Mouse (Mus musculus): ENCODE results near the gene Lrrc61.

Gene Lrrc61

DNA sequence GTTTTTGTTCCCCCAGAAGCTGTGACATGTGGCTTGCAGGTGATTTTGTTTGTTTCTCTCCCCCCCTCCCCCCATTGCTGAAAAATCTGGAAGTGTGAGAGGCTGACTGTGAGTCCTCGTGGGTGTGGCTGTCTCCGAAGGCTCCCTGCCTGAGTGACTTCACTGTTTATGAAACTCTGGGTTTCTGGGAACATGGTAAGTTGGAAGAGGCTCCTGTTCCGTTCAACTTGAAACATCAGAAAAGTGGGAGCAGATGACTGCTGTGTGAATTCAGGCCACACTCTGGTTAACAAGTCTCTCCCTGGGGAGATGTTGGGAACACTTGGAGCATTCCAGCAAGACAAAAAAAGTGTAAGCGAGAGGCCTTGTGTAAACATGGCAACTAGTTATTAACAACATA lies 7.7 kb upstream of the Lrrc61 start:
- no peak for DNase-seq (ENCODE audit: low read depth, low spot score)

GRCm38 (mm10) chr6:48548314-48548713 lies 6.3 kb upstream of the Lrrc61 start:
- DNase-seq (ENCODE audit: low read depth, low spot score), result no peak

DNA sequence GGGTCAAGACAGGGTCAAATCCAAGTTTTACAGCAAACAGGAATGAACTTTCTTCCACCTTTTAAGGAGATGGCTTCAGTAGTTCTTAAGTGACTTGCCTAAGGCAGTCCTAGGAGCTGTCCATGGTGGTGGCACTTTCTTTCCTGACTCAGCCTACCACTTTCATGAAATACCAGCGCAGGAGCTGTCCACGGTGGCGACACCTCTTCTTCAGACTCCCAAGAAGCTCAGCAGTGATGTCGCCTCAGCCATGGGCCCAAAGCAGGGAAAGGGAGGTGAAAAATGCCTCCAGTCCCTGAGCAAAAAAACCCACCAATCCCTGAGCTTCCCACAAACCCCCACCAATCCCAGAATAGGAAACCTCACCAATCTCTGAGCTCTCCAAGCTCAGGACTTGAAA lies 1.7 kb upstream of the Lrrc61 start:
- DNase-seq (ENCODE audit: low read depth, low spot score), result no peak

DNA sequence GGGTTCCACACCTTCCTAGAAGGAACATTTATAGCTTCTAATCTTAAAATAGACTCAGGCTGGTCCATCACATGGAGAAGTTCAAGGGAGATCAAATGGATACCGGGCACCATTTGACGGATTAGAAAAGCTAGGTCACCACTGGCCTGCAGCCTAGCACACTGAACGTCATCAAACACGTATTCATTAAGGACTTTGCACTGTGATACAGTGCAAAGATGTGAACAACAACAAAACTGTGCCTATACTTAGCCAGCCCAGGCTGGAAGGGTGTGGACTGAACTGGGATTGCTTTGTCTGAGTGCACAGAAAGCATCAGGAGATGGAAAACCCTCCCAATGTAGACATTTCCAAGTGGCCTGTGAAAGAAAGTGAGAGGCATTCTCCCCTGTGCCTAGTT lies 777 bp upstream of the Lrrc61 start:
- DNase-seq (ENCODE audit: low read depth, low spot score), result no peak

DNA sequence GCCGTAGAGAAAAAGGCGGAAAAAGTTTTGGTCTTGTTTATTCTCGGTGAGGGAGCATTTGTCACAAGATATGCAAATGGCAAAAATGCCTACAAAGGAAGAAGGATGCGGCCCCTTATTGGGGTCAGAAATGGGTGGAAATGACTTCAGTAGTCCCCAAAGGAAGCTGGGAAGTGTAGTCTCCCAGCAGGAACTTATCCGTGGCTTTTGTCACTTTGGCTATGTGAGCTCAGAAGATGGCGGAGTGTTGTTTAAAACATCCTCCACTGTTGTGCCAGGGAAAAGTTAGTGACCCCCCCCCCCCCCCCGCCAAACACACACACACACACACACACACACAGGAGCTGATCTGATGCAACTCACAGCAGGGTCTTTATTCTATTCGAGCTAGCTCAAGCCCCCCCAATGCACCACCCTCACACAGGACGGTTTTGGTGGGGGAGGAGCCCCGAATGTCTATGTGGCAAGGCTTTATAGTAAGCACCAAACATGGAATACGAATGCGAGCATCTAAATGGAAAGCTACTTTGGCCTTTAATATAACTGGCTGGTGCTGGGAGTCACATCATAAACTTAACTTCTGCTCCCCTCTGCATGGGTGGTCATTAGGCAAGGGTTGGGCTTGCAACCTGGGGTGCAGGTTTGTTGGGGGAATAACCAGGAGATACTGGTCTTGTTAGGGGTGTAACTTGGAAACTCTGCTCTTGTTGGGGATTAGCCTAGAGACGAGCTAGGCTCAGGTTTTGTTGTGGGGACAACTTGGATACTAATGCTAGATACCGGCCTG lies 701 bp downstream of the Lrrc61 start:
- peak; percentile 89 for DNase-seq (ENCODE audit: low read depth, low spot score)

- no peak for DNase-seq (ENCODE audit: low read depth, low spot score)
Measured at GRCm38 (mm10) chr6:48555956-48556355, 1.4 kb downstream of the Lrrc61 start.

DNA sequence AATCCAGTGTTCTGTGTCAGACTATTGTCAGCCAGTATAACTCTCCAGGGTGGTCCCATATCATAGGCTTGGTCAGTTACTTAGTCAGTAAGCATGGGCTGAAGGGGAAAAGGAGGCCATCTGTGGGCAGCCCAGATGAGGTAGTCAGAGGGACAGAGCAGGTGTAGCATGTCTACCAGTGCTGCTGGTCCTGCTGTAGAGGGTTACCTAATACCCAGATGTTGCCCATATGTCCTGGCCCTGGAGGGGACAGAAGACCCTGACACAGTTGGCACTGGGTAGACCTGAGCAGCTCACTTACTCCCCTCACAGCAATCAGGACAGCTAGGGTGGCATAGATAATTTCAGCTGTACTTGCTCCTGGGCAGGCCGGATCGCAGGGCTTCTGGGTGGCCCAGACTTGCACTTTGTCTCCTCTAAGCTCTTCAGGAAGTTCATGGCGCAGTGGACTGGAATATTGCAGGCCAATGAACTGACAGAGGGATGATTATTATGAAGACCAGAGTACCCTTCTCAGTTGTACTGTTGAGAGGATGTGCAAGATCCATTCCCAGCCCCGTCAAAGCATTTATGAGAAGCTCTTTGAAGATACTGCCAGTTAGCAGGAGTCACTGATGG lies 11.2 kb downstream of the Lrrc61 start:
- no peak for DNase-seq (ENCODE audit: low read depth, low spot score)

DNA sequence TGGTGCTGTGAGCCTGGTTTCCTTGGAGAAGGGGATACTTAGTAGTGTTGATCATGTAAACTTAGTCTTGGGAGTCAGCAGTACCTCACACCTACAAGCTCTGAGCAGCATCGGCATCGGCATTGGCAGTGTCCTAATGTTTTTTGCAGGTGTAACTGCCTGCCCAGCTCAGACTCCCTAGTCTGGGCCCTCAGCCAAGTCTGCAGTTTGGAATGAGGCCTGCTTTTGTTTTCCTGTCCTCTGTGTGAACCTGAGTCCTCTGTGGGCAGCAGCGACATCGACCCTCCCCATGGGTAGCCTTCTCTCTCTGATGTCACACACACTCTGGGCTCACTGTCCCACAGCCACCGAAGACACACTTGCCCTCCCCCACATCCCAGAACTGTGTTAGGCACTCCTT lies 11.7 kb downstream of the Lrrc61 start:
- no peak for DNase-seq (ENCODE audit: low read depth, low spot score)

- DNase-seq (ENCODE audit: low read depth, low spot score), result no peak
Measured at GRCm38 (mm10) chr6:48568036-48568984, 13.7 kb downstream of the Lrrc61 start.

DNA sequence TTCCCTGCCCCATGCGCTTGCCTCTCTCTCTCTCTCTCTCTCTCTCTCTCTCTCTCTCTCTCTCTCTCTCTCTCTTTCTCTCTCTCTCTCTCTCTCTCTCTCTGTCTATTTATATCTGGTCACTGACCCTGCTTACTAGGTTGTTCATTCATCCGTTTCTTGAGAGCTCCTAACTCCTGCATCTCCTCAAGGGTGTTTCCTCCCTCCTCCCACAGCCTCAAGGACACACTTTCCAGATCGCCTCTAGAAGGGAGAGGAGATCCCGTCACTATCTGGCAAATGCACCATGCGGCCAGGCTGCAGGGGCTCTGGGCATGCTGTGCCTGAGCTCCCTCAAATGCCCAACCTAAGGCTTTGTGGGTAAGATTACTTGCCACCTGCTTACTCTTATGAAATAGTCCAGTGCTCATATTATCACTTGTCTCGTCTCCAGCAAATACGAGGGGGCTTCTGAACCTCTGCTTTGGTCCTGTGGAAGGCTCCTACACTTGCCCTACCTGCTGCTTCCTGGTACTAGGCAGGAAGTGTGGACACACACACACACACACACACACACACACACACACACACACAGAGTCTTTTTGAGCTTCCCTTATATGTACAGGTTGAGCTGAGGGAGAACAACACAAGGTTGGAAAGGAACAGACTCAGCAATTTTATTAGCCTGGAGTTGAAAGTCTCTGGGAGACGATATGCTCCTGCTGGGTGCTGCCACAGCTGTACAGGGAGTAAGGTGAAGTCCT lies 14.6 kb downstream of the Lrrc61 start:
- no peak for DNase-seq (ENCODE audit: low read depth, low spot score)

- DNase-seq (ENCODE audit: low read depth, low spot score), result no peak
Measured at GRCm38 (mm10) chr6:48572014-48572413, 17.4 kb downstream of the Lrrc61 start.

DNA sequence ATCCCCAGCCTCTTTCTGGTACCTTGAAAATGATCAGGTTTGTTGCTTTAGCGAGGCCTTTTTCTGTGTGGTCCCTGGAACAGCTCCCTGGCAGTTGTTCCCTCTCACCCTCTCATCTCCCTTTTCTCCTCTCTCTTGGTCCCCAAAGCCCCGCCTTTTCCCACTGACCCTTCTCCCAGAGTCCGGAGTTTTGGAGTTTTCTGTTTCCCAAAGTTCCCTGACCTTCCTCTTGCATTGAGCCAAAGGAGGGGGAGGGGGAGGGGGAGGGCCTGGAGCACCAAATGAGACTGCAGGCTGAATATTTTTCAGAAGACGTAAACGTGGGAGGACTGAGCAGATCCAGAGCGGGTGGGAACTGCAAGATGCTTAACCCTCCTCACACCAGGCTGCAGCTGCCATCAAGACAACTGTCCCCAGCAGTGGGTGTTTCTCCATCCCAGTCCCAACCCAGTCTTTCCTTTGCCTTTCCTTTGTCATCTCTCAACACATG lies 18.0 kb downstream of the Lrrc61 start, which contains the start of gene Rarres2:
Rarres2 (minus strand) TSS at position 218 of the 490 bp plus-strand sequence.
- DNase-seq (ENCODE audit: low read depth, low spot score), result no peak

DNA sequence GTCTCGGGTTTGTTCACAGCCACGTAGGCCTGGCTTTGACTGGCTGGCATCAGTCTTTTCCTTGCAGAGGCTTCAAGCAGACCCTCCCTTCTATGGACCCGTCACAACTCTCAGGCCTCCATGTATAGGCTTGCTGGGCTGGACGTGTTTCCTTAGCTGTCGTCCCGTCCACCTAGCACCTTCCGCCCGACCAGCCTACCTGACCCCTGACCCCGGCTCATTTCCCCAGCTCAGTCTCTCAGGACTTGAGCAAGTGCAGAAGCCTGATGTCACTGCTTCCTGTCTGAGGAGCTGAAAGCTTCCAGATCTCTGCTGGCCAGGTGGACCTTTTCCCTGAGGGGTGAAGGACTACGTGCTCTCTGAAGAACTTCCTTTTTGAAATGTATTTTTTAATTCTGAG lies 18.7 kb downstream of the Lrrc61 start:
- DNase-seq (ENCODE audit: low read depth, low spot score), result no peak

- no peak for DNase-seq (ENCODE audit: low read depth, low spot score)
Measured at GRCm38 (mm10) chr6:48573981-48574380, 19.4 kb downstream of the Lrrc61 start.

- DNase-seq (ENCODE audit: low read depth, low spot score), result no peak
Measured at GRCm38 (mm10) chr6:48578736-48579135, 24.1 kb downstream of the Lrrc61 start.

DNA sequence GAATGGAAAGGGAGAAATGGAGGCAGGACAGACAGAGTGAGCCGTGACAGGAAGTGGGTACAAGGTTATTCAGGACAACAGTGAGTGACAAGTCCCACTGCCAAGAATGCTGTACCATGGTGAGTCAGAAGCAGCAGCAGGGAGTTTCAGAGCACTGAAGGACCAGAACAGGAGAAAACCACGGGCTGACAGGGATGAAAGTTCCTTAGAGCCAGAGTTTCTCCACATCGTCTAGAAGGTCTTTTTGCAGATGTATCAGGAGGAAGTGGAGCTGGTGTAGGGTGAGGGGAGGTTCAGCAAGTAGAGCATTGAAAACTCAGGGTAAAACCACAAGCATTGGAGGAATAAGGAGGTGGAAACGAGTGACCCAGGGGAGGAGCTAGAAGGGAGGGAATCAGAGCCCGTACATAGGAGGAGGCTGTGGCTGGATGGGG lies 24.6 kb downstream of the Lrrc61 start:
- DNase-seq (ENCODE audit: low read depth, low spot score), result no peak

GRCm38 (mm10) chr6:48581257-48581656 lies 26.7 kb downstream of the Lrrc61 start:
- DNase-seq (ENCODE audit: low read depth, low spot score), result no peak

GRCm38 (mm10) chr6:48582037-48582436 lies 27.4 kb downstream of the Lrrc61 start:
- no peak for DNase-seq (ENCODE audit: low read depth, low spot score)

DNA sequence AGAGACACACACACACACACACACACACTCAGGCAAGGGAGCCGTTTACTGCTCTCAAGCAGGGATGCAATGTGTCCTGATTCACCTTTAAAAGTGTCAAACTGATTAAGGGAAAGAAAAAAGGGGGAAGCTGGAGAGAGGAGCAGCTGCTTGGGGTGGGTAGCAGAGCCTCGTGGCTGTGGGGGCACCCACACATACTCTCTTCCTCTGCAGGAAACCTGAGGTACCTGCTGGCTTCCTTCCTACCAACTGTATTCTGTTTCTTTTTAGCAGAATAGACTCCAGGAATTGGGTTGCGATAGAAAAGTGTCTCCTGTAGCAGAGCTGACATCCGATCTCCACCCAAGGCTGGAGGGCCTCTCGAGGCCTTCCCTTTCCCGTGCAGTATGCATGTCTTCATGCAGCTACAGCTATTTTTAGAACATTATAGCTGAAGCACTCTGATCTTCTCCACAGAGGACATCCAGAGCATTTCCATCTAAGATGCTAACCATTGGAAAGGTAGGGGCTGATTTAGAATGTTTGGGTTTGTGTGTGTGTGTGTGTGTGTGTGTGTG lies 34.7 kb downstream of the Lrrc61 start, which contains the start of gene Gm45021:
Gm45021 (plus strand) TSS at position 417 of the 557 bp plus-strand sequence.
- DNase-seq (ENCODE audit: low read depth, low spot score), result no peak

GRCm38 (mm10) chr6:48591221-48591845 lies 36.7 kb downstream of the Lrrc61 start:
- DNase-seq (ENCODE audit: low read depth, low spot score), result no peak
